Mouse (Mus musculus): Measurements from ENCODE around the gene Klk1b1. TPM values are rescaled to one million over a fixed set of nuclear protein-coding genes. Genes with fewer than 3 reads are reported as not detected.

Gene Klk1b1
- polyA plus RNA-seq (2017; shearing (Covaris generic)), result not detected

DNA sequence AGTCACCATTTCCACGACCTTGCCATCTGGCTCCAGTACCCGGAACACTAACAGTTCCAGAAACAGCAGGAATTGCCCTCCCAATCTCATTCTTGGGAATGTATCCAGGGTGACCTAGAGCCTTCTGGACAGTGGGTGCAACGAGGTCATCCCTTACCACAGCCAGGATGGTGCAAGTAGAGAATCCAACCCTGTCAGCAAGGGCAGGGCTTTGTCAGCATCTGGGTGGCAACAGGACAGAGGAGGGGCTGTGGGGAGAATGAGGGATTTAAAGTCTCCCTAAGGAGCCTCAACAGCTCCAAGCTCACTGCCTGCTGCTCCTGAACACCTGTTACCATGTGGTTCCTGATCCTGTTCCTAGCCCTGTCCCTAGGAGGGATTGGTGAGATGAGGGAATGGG, at the start of gene Klk1b1:
Klk1b1 (plus strand) TSS at position 301 of the 400 bp plus-strand sequence.

DNA sequence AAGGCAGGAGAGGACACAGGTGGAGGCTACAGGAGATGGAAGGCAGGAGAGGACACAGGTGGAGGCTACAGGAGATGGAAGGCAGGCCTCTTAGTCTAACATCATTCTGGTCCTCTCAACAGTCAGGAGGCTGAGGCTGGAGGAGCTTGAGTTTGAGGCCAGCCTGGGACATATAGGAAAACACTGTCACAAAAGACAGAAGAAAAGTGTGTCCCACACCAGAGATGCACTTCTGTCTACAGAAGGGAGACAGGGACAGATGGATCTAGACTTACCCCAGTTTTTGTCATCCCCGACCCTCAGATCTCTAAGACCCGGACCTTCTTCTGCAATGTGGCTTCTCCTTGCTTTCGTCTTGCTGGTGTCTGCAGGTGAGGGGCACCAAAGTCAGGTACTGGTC, 33.1 kb upstream of the Klk1b1 start, which contains the start of gene Klk15:
Klk15 (plus strand) TSS at position 301 of the 400 bp plus-strand sequence.

DNA sequence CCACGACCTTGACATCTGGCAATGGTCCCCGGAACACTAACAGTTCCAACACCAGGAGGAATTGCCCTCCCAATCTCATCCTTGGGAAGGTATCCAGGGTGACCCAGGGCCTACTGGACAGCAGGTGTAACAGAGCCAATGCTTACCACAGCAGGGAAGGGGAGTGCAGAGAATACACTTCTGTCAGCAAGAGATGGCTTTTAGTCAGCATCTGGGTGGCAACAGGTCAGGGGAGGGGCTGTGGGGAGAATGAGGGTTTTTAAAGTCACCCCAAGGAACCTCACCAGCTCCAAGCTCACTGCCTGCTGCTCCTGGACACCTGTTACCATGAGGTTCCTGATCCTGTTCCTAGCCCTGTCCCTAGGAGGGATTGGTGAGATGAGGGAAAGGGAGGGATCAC, 16.2 kb upstream of the Klk1b1 start, which contains the start of gene Klk1b8:
Klk1b8 (plus strand) TSS at position 301 of the 400 bp plus-strand sequence.

GRCm38 (mm10) chr7:43975761-43976160, 9.2 kb downstream of the Klk1b1 start, which contains the start of gene Klk1b9:
Klk1b9 (plus strand) TSS chr7:43976061.

GRCm38 (mm10) chr7:43995577-43995976, 29.0 kb downstream of the Klk1b1 start, which contains the start of gene Klk1b11:
Klk1b11 (plus strand) TSS chr7:43995877.

GRCm38 (mm10) chr7:44011868-44012267, 45.3 kb downstream of the Klk1b1 start, which contains the start of gene Klk1b26:
Klk1b26 (plus strand) TSS chr7:44012168.

Other genes with a start within 250 kb of the Klk1b1 start
- not detected for gene Klk12, start 197.9 kb upstream of the Klk1b1 start, polyA plus RNA-seq (2017; shearing (Covaris generic))
- gene Klk11, start 192.1 kb upstream of the Klk1b1 start, polyA plus RNA-seq (2017; shearing (Covaris generic)), result not detected
- not detected for gene Klk10, start 185.7 kb upstream of the Klk1b1 start, polyA plus RNA-seq (2017; shearing (Covaris generic))
- not detected for gene Klk9, start 174.9 kb upstream of the Klk1b1 start, polyA plus RNA-seq (2017; shearing (Covaris generic))
- 69.3 TPM for gene Klk8, start 169.2 kb upstream of the Klk1b1 start, polyA plus RNA-seq (2017; shearing (Covaris generic))
- gene Klk7, start 155.5 kb upstream of the Klk1b1 start, polyA plus RNA-seq (2017; shearing (Covaris generic)), result not detected
- not detected for gene Klk6, start 142.3 kb upstream of the Klk1b1 start, polyA plus RNA-seq (2017; shearing (Covaris generic))
- not detected for gene Klk5, start 124.8 kb upstream of the Klk1b1 start, polyA plus RNA-seq (2017; shearing (Covaris generic))
- not detected for gene Klk4, start 85.6 kb upstream of the Klk1b1 start, polyA plus RNA-seq (2017; shearing (Covaris generic))
- not detected for gene Klk15, start 33.0 kb upstream of the Klk1b1 start, polyA plus RNA-seq (2017; shearing (Covaris generic))
- gene Klk1b8, start 16.1 kb upstream of the Klk1b1 start, polyA plus RNA-seq (2017; shearing (Covaris generic)), result not detected
- not detected for gene Klk1b9, start 9.3 kb downstream of the Klk1b1 start, polyA plus RNA-seq (2017; shearing (Covaris generic))
- gene Klk1b11, start 29.1 kb downstream of the Klk1b1 start, polyA plus RNA-seq (2017; shearing (Covaris generic)), result not detected
- gene Klk1b26, start 45.4 kb downstream of the Klk1b1 start, polyA plus RNA-seq (2017; shearing (Covaris generic)), result not detected
- not detected for gene Klk1b27, start 85.5 kb downstream of the Klk1b1 start, polyA plus RNA-seq (2017; shearing (Covaris generic))
- gene Klk1b21, start 135.6 kb downstream of the Klk1b1 start, polyA plus RNA-seq (2017; shearing (Covaris generic)), result not detected
- gene Klk1b22, start 145.9 kb downstream of the Klk1b1 start, polyA plus RNA-seq (2017; shearing (Covaris generic)), result not detected
- not detected for gene Klk1b16, start 170.0 kb downstream of the Klk1b1 start, polyA plus RNA-seq (2017; shearing (Covaris generic))
- not detected for gene Klk1b24, start 221.5 kb downstream of the Klk1b1 start, polyA plus RNA-seq (2017; shearing (Covaris generic))
- not detected for gene Klk1b3, start 231.4 kb downstream of the Klk1b1 start, polyA plus RNA-seq (2017; shearing (Covaris generic))
- gene Klk1b4, start 240.7 kb downstream of the Klk1b1 start, polyA plus RNA-seq (2017; shearing (Covaris generic)), result not detected
- not detected for gene Klk1b5, start 249.2 kb downstream of the Klk1b1 start, polyA plus RNA-seq (2017; shearing (Covaris generic))